Mouse (Mus musculus): Measurements from ENCODE around the gene Aldh5a1. TPM values are rescaled to one million over a fixed set of nuclear protein-coding genes. Genes with fewer than 3 reads are reported as not detected.

Aldh5a1 gene
- polyA plus RNA-seq, 1 experiment: 5.3 TPM

DNA sequence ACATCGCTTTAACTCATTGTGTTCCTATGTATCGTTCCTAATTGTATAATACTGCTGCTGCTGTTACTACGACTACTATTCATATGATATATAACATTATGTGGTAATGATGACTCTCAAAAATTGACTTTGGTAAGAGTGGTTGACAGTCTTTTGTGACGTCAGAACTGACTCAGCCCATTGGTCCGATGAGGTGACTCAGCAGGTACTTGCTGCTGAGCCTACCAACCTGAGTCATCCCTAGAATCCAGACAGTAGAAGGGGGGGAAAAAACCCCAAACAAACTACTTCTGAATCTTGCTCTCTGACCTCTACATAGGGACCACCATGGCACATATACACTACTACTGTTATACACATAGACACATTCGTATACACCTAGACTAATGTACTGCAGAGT is 11.4 kb upstream of the Aldh5a1 start:
- Histone ChIP-seq H3K36me3 (ENCODE audit: control insufficient read depth, insufficient read depth, low read length) (no peaks in the 10 kb centered on the region), H3K27me3 (ENCODE audit: control insufficient read depth, insufficient read depth, low read length) (no peaks in the 10 kb centered on the region), H3K4me1 (ENCODE audit: control insufficient read depth, insufficient read depth, insufficient read length, low read length) (no peaks in the 10 kb centered on the region), H3K27ac (ENCODE audit: insufficient read depth, low read depth, low read length) (no peak overlapping the region), H3K4me3 (ENCODE audit: low read depth, low read length) (no peak overlapping the region)
- TF ChIP-seq CTCF (IDR thresholded peaks at IDR 0.05; ENCODE audit: extremely low read depth, insufficient read length, insufficient replicate concordance, low read depth, low read length) (no peak), POLR2A (IDR thresholded peaks at IDR 0.05; ENCODE audit: low read depth, low read length) (no peak)
- WGBS: 85% methylated on average over 6 of the region's 6 CpGs

DNA sequence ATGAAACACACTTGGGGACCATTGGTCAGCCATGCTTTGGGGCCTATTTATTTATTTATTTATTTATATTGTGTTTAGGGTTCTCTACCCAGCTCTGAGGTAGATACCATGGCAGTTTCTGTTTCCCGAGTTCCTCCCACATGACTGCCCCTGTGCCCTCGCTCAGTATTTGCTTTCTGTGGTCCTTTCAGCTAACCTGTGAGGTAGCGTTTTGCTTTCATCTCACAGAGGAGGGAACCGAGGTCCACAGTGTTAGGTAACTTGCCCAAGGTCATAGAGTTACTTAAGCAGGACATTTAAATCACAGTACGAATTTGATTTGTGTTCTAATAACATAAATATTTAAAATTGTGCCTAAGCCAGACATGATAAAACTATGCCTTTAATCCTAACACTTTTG is 9.7 kb upstream of the Aldh5a1 start:
- TF ChIP-seq CTCF (IDR thresholded peaks at IDR 0.05; ENCODE audit: extremely low read depth, insufficient read length, insufficient replicate concordance, low read depth, low read length) (no peak), POLR2A (IDR thresholded peaks at IDR 0.05; ENCODE audit: low read depth, low read length) (no peak)
- Histone ChIP-seq H3K4me1 (ENCODE audit: control insufficient read depth, insufficient read depth, insufficient read length, low read length) (no peaks in the 10 kb centered on the region), H3K4me3 (ENCODE audit: low read depth, low read length) (no peak overlapping the region), H3K36me3 (ENCODE audit: control insufficient read depth, insufficient read depth, low read length) (no peaks in the 10 kb centered on the region), H3K27ac (ENCODE audit: insufficient read depth, low read depth, low read length) (no peak overlapping the region), H3K27me3 (ENCODE audit: control insufficient read depth, insufficient read depth, low read length) (no peaks in the 10 kb centered on the region)
- WGBS: 92% methylated on average over 5 of the region's 5 CpGs

DNA sequence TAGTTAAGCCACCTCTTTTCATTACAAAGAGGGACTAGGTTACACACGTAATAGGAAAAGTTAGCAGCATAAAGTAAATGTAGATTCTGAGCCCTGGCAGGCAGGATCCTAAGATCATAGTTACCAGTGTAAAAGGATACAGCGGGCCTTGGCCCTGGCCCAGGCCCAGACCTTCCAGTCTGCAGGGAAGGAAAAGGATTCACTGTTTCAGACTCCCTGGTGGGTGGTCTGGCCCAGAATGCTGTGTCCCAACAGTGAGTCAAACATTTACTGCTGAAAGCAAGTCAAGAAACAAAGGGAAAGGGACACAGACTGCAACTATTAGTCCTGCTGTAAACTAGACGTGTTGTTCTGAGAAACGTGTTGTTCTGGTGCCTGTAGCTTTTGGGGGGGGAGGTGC is 8.1 kb upstream of the Aldh5a1 start:
- H3K27ac ChIP-seq (ENCODE audit: insufficient read depth, low read depth, low read length): no peak overlapping the region
- 64% methylated on average over 4 of the region's 4 CpGs for WGBS
- H3K27me3 ChIP-seq (ENCODE audit: control insufficient read depth, insufficient read depth, low read length): no peaks in the 10 kb centered on the region
- TF ChIP-seq POLR2A (IDR thresholded peaks at IDR 0.05; ENCODE audit: low read depth, low read length): no peak
- TF ChIP-seq CTCF (IDR thresholded peaks at IDR 0.05; ENCODE audit: extremely low read depth, insufficient read length, insufficient replicate concordance, low read depth, low read length): no peak
- H3K4me3 ChIP-seq (ENCODE audit: low read depth, low read length): no peak overlapping the region
- no peaks in the 10 kb centered on the region for H3K36me3 ChIP-seq (ENCODE audit: control insufficient read depth, insufficient read depth, low read length)
- H3K4me1 ChIP-seq (ENCODE audit: control insufficient read depth, insufficient read depth, insufficient read length, low read length): no peaks in the 10 kb centered on the region

DNA sequence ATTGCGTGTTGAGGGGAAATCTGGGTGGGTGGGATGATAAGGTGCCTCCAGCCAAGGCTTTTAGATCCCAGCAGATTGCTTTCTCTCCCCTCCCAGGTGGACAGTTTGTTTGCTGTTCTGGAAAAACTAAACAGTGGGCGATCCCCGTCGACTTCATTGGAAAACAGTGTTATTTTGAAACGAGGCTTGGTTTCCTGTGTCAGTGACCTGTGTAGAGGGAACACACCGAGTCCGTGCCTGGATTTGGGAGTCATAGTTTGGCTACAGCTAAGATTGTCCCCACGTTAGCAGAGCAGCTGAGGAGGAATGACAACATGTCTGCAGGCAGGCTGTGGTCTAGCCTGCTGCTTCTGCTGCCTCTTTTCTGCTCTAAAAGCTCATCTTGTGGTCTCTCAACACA is 5.8 kb upstream of the Aldh5a1 start:
- H3K36me3 ChIP-seq (ENCODE audit: control insufficient read depth, insufficient read depth, low read length): no peaks in the 10 kb centered on the region
- no peaks in the 10 kb centered on the region for H3K4me1 ChIP-seq (ENCODE audit: control insufficient read depth, insufficient read depth, insufficient read length, low read length)
- no peak for TF ChIP-seq CTCF (IDR thresholded peaks at IDR 0.05; ENCODE audit: extremely low read depth, insufficient read length, insufficient replicate concordance, low read depth, low read length)
- no peak for TF ChIP-seq POLR2A (IDR thresholded peaks at IDR 0.05; ENCODE audit: low read depth, low read length)
- no peaks in the 10 kb centered on the region for H3K27me3 ChIP-seq (ENCODE audit: control insufficient read depth, insufficient read depth, low read length)
- no peak overlapping the region for H3K4me3 ChIP-seq (ENCODE audit: low read depth, low read length)
- 70% methylated on average over 8 of the region's 8 CpGs for WGBS
- no peak overlapping the region for H3K27ac ChIP-seq (ENCODE audit: insufficient read depth, low read depth, low read length)

DNA sequence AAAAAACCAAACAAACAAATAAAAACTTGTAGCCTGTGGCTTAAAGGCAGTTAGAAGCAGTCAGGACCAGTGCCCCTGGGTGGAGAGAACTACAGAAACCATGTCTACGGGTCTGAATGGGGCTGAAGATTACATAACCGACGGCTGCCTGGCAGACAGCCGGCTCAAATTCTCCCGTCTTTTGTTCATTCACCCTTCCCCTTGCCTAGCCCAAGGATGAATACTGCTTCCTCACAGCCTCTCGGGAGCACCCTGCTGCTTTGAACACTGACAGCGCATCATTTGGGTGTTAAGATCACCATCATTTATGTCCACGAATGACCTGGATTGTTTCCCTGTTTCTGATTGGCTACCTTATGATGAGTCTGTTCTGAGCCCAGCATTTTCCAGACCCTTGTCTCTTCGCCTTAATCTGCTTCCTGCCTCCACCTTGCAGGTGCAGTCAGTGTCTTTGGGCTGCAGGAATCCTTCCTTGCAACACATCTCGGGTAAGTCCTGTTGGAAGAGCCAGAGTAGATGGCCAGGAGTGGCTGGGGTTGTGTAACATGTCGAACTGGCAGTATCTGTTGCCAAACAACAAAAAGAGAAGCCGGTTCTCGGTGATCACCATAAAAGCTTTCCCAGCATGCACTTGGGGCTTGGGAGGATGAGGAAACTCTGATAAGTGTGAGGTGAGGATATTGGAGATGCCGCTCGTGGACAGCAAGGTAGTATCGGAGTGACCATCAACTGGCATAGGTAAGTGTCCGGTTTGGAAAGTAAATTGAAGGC is 5.2 kb upstream of the Aldh5a1 start, which contains the start of gene Gpld1:
Gene Gpld1, plus strand, starts transcription at position 641 of the 771 bp plus-strand sequence.
- no peak for TF ChIP-seq CTCF (IDR thresholded peaks at IDR 0.05; ENCODE audit: extremely low read depth, insufficient read length, insufficient replicate concordance, low read depth, low read length)
- TF ChIP-seq POLR2A (IDR thresholded peaks at IDR 0.05; ENCODE audit: low read depth, low read length): no peak
- no peaks in the 10 kb centered on the region for H3K27me3 ChIP-seq (ENCODE audit: control insufficient read depth, insufficient read depth, low read length)
- no peaks in the 10 kb centered on the region for H3K36me3 ChIP-seq (ENCODE audit: control insufficient read depth, insufficient read depth, low read length)
- 67% methylated on average over 17 of the region's 17 CpGs for WGBS
- H3K27ac ChIP-seq (ENCODE audit: insufficient read depth, low read depth, low read length): no peak within 1 kb of the TSS
- H3K4me1 ChIP-seq (ENCODE audit: control insufficient read depth, insufficient read depth, insufficient read length, low read length): peaks cover 3% of the 10 kb centered on the region; the same call in 1 of the 2 replicates
- no peak within 1 kb of the TSS for H3K4me3 ChIP-seq (ENCODE audit: low read depth, low read length)

DNA sequence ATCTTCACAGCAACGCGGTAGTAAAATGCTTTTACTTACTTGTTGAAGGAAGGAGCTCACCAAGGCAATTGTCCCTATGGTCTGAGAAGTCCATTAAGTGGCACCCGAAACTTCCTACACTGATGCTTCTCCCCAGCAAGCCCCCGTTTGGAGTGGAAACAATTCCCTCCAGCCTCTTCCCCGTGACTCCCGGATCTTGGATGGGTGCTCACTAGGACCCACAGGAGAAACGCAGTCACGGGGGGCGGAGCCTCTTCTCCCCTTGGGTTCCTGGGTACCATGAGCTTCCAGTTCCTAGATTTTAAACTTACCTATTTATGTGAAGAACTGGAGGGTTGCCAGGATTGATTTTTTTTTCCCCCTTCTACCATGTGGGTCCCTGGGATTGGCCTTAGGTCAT is 2.0 kb upstream of the Aldh5a1 start:
- peaks cover 3% of the 10 kb centered on the region; the same call in 1 of the 2 replicates for H3K4me1 ChIP-seq (ENCODE audit: control insufficient read depth, insufficient read depth, insufficient read length, low read length)
- H3K36me3 ChIP-seq (ENCODE audit: control insufficient read depth, insufficient read depth, low read length): no peaks in the 10 kb centered on the region
- no peak overlapping the region for H3K4me3 ChIP-seq (ENCODE audit: low read depth, low read length)
- H3K27me3 ChIP-seq (ENCODE audit: control insufficient read depth, insufficient read depth, low read length): no peaks in the 10 kb centered on the region
- H3K27ac ChIP-seq (ENCODE audit: insufficient read depth, low read depth, low read length): no peak overlapping the region
- TF ChIP-seq POLR2A (IDR thresholded peaks at IDR 0.05; ENCODE audit: low read depth, low read length): no peak
- no peak for TF ChIP-seq CTCF (IDR thresholded peaks at IDR 0.05; ENCODE audit: extremely low read depth, insufficient read length, insufficient replicate concordance, low read depth, low read length)
- 91% methylated on average over 9 of the region's 9 CpGs for WGBS

DNA sequence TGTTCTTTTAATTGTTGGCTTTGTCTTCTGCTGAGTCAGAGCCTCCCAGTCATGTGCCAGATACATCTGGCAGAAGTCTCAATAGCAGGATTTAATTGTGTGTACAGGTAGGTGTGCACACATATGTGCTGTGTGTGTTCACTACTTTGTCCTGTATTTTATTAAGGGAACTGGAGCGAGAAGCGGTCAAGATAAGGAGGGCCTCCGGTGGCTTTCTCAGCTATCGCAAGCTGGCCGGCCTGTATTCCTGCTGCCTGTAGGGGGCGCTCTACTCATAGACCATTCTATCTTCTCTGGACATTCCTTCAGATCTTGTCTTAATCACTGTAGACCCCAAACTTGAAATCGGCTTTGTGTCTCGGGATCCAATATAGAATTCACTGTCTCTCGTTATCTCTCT is 1.2 kb upstream of the Aldh5a1 start:
- Histone ChIP-seq H3K27me3 (ENCODE audit: control insufficient read depth, insufficient read depth, low read length) (no peaks in the 10 kb centered on the region), H3K36me3 (ENCODE audit: control insufficient read depth, insufficient read depth, low read length) (no peaks in the 10 kb centered on the region), H3K4me1 (ENCODE audit: control insufficient read depth, insufficient read depth, insufficient read length, low read length) (peaks cover 3% of the 10 kb centered on the region; the same call in 1 of the 2 replicates), H3K4me3 (ENCODE audit: low read depth, low read length) (no peak overlapping the region), H3K27ac (ENCODE audit: insufficient read depth, low read depth, low read length) (no peak overlapping the region)
- 17% methylated on average over 9 of the region's 9 CpGs for WGBS
- TF ChIP-seq CTCF (IDR thresholded peaks at IDR 0.05; ENCODE audit: extremely low read depth, insufficient read length, insufficient replicate concordance, low read depth, low read length) (peak; percentile 96), POLR2A (IDR thresholded peaks at IDR 0.05; ENCODE audit: low read depth, low read length) (no peak)
